Comparison of ENCODE assay signal across 13 mouse cellular contexts in the genomic region with DNA sequence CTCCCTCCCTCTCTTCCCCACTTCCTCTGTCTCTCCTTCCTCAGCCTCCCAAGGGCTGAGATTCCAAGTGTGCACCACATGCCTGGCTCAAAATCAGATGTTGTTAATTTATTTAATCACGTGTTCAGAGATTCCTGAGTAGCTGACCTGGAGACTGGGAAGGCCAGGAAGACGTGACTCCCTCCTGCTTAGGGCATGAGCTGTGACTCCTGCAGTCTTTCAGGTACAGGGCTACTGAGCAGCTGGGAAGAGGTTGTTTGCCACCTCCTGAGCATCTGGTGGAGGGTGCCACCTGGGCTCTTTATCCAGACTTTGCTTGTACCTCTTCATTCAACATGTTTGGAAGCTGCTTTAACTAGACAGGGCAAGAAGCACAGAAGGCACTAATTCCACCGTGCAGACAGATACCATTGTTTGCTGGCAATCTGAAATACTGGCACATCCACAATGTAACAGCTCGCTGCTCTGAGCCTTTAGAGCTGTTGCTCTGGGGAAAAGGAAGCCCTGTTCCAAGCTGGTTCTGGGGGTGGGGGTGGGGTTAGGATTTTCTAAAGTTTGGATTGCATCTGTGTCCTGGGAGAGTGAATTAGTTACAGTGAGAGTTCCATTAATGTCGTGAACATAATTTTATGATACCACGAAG.
DNase-seq lines count a peak whose midpoint lies in the region.
"Had no signal": no experiment of that assay in that cellular context is flagged by ENCODE, and none has a peak within 500 bp of the region (broad histone marks: within the 10 kb centered on the region; RNA-seq: fewer than 3 reads in every experiment).

No protein-coding gene starts in this region.

- no peaks in the 10 kb centered on the region for H3K27me3 ChIP-seq in limb, embryonic 10.5 days (ENCODE audit: low read depth, poor library complexity, severe bottlenecking)

- peak; percentile 72 for DNase-seq in heart, adult 11 months
- DNase-seq in heart, adult 18-20 months, result no peak
- DNase-seq in 3134 (ENCODE audit: extremely low read depth, insufficient read length, low spot score), result peak; percentile 21
- peak; percentile 30 for DNase-seq in embryo, embryonic 10.5 days (ENCODE audit: low spot score)
- DNase-seq in limb, embryonic 10.5 days (ENCODE audit: low spot score), result peak; percentile 44
- no peak for DNase-seq in urinary bladder, postnatal 10 days (ENCODE audit: low spot score)
- DNase-seq in frontal cortex, adult 2 months (ENCODE audit: extremely low spot score in 1 of 2, low spot score in 1 of 2), result no peak
- DNase-seq: adrenal gland, postnatal 10 days; lung, postnatal 36 days; thymus, adult 2 months had no signal

- H3K36me3 ChIP-seq in limb, embryonic 10.5 days, result no peaks in the 10 kb centered on the region
- H3K36me3 ChIP-seq: heart, embryonic 10.5 days had no signal

- peaks cover 26% of the 10 kb centered on the region for H3K4me1 ChIP-seq in limb, embryonic 10.5 days

- H3K4me3 ChIP-seq in limb, embryonic 10.5 days, result no peak overlapping the region
- H3K4me3 ChIP-seq: heart, embryonic 10.5 days had no signal

- 50% methylated on average over 6 of the region's 6 CpGs for WGBS in limb, embryonic 10.5 days

- no peaks in the 10 kb centered on the region for H3K9me3 ChIP-seq in limb, embryonic 10.5 days (replicated peaks)
- H3K9me3 ChIP-seq: heart, embryonic 10.5 days had no signal

- peak overlapping the region; percentile 69 for H3K27ac ChIP-seq in limb, embryonic 10.5 days
- H3K27ac ChIP-seq: heart, embryonic 10.5 days; kidney, postnatal 0 days; liver, embryonic 14.5 days had no signal

Comparison
In these comparisons a context has a peak if more than half of its experiments do, and no peak if none do; other contexts are left out.
1. DNase-seq: peak in heart, adult 11 months (single experiment), 3134 (single experiment), embryo, embryonic 10.5 days (single experiment) and limb, embryonic 10.5 days (single experiment); none in heart, adult 18-20 months (0 of 2), urinary bladder, postnatal 10 days (single experiment) and frontal cortex, adult 2 months (0 of 2).